Mouse (Mus musculus) stomach, embryonic 14.5 days (tissue): Measurements from ENCODE around the gene Fyttd1. TPM values are rescaled to one million over a fixed set of nuclear protein-coding genes. Genes with fewer than 3 reads are reported as not detected.
A peak's percentile ranks its signal among the peaks of the same experiment; 100 is the strongest.

Experiments
- ATAC-seq: fragments of 200-750 bp; cut with Nextera tagmentation; 2 replicates; pipeline ENCODE4 v1.8.0; 2017; ENCODE audit warnings: low read depth, moderate TSS enrichment; ENCODE audit not compliant: insufficient number of reproducible peaks, insufficient read depth, low FRiP score
- H3K27ac ChIP-seq: fragments of 300-500 bp; sonication (generic); 2 replicates; pipeline ENCODE4 v1.5.1; 2014; ENCODE audit warnings: mild to moderate bottlenecking, low read length, moderate library complexity, mixed read lengths
- H3K27me3 ChIP-seq: fragments of 300-500 bp; sonication (generic); 2 replicates; pipeline ENCODE4 v1.6.1; 2014; ENCODE audit warnings: low read length, control low read depth, mixed read lengths; ENCODE audit not compliant: control insufficient read depth, insufficient read depth
- H3K36me3 ChIP-seq: fragments of 300-500 bp; sonication (generic); 2 replicates; pipeline ENCODE4 v1.6.1; 2014; ENCODE audit warnings: mild to moderate bottlenecking, control low read depth, low read length, moderate library complexity, mixed read lengths; ENCODE audit not compliant: control insufficient read depth, insufficient read depth
- H3K4me1 ChIP-seq: fragments of 300-500 bp; sonication (generic); 2 replicates; pipeline ENCODE4 v1.6.1; 2014; ENCODE audit warnings: low read length, control low read depth, mixed read lengths; ENCODE audit not compliant: control insufficient read depth, insufficient read depth
- H3K4me2 ChIP-seq: fragments of 300-500 bp; sonication (generic); replicated peaks from 2 replicates; pipeline ENCODE4 v1.6.1; 2014; ENCODE audit warnings: low read depth, low read length, control low read depth
- H3K4me3 ChIP-seq: fragments of 300-500 bp; sonication (generic); 2 replicates; pipeline ENCODE4 v1.5.1; 2014; ENCODE audit warnings: low read depth, low read length, control low read depth
- H3K9ac ChIP-seq: fragments of 300-500 bp; sonication (generic); replicated peaks from 2 replicates; pipeline ENCODE4 v1.6.1; 2014; ENCODE audit warnings: low read depth, mild to moderate bottlenecking, control low read depth, low read length, moderate library complexity, mixed read lengths
- H3K9me3 ChIP-seq: fragments of 300-500 bp; sonication (generic); 2 replicates; pipeline ENCODE4 v1.6.1; 2016; ENCODE audit warnings: low read depth, low read length, control low read depth; ENCODE audit not compliant: control insufficient read depth
- WGBS: fragments of 180-500 bp; shearing (Covaris S2); extraction: QIAGEN DNeasy Blood & Tissue Kit; methylation state at CpG from one replicate; pipeline ENCODE4 v1.1.7; 2014; 5-methylcytosine and 5-hydroxymethylcytosine counted together
- polyA plus RNA-seq: library from polyadenylated mRNA; unstranded; fragments of >200 nt; fragmentation: Nextera tagmentation; extraction: Ambion mirVana; gene quantifications from 2 replicates; pipeline ENCODE4 v1.2.1, GENCODE M21; 2014

Fyttd1 gene
- polyA plus RNA-seq, result 132 and 137 TPM in 2 replicates

DNA sequence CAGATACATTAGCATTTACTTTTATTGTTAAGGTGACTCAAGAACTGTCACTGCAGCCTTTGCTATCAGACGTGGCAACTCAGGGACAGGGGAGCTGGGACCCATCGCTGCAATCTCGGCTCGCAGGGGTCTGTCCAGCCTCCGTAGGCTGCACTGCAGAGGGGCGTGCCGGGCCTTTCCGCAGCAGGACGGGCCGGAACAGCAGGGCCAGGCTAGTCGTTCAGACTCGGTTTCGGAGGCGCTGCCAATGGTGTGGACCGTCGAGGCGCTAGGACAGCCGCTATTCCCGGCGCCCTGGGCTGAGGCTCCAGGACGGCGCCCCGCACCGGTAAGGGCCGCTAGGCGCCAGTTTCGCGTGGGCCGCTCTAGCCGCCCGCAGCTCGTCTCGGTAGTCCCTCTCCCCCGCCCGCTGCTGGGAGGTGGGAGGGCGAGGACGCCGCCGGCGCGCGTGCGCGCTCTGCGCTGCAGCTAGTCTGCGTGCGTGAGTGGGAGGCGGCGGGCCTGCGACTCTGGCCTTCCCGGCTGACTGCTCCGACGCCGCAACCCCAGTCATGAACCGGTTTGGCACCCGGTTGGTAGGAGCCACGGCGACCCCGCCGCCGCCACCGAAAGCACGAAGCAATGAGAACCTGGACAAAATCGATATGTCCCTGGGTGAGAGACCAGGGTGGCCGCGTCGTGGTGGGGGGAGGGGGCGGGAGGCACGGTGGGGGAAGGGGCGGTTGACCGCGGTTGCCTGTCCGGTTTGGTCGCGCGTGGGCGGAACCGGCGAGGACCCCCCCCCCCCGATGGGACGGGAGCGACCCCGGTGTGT, at the start of gene Fyttd1, which contains the start of gene Rubcn:
Fyttd1 (plus strand) TSS at position 158 of the 814 bp plus-strand sequence.
Rubcn (minus strand) TSS at position 424 of the 814 bp plus-strand sequence.
- Histone ChIP-seq H3K4me2 (peak within 1 kb of the TSS; percentile 65), H3K27me3 (no peaks in the 10 kb centered on the region), H3K4me3 (peak within 1 kb of the TSS; percentile 90), H3K4me1 (peaks cover 11% of the 10 kb centered on the region), H3K9me3 (no peaks in the 10 kb centered on the region), H3K36me3 (peaks cover 3% of the 10 kb centered on the region; the same call in 1 of the 2 replicates), H3K9ac (peak within 1 kb of the TSS; percentile 91), H3K27ac (peak within 1 kb of the TSS; percentile 76)
- peak; percentile 96 for ATAC-seq
- under 1% methylated on average over 75 of the region's 83 CpGs for WGBS

DNA sequence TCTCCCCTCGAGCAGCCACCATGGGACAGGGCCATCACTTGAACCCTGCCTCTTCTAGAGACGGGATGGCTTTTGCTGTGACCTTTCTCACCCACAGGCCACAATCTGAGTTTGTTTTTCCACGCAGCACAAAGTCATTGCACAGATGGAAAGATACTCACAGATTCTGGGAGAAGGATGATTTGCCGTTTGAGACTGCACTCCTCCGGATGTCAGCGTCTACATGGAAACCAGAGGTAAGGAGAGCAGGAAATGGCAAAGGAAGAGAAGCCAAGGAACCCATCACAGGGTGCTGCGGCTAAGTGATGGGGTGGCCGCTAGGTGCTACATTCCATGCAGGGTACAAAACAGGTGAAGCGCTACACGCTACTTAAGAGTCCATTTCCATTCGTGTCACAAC, 48.2 kb upstream of the Fyttd1 start:
- H3K4me3 ChIP-seq, result no peak overlapping the region
- ATAC-seq, result no peak
- no peaks in the 10 kb centered on the region for H3K27me3 ChIP-seq
- H3K9me3 ChIP-seq, result no peaks in the 10 kb centered on the region
- 88% methylated on average over 11 of the region's 11 CpGs for WGBS
- no peak overlapping the region for H3K27ac ChIP-seq
- no peaks in the 10 kb centered on the region for H3K4me1 ChIP-seq
- no peak overlapping the region for H3K9ac ChIP-seq
- H3K36me3 ChIP-seq, result peaks cover 23% of the 10 kb centered on the region
- H3K4me2 ChIP-seq, result no peak overlapping the region

DNA sequence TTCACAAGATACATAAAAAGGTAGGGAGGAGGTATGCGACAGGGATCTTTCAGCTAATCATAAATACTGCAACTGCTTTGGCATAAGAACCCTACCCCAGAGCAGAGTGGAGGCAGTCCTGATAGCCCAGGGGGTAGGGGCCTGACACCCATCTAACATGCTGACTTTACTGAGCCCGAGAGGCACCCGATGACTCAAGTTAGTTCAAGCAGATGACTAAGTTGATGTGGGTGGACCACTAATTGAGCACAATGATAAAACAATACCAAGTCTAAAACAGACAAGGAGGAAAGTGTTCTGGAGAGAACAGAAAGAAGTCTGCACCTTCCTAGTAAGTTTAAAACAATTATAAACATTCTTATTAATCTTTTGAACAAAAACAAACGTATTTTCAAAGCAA, 45.8 kb upstream of the Fyttd1 start:
- Histone ChIP-seq H3K4me3 (no peak overlapping the region), H3K9me3 (no peaks in the 10 kb centered on the region), H3K9ac (no peak overlapping the region), H3K27ac (no peak overlapping the region), H3K4me2 (no peak overlapping the region), H3K4me1 (no peaks in the 10 kb centered on the region), H3K27me3 (no peaks in the 10 kb centered on the region), H3K36me3 (peaks cover 21% of the 10 kb centered on the region)
- WGBS, result 82% methylated on average over 4 of the region's 4 CpGs
- no peak for ATAC-seq

DNA sequence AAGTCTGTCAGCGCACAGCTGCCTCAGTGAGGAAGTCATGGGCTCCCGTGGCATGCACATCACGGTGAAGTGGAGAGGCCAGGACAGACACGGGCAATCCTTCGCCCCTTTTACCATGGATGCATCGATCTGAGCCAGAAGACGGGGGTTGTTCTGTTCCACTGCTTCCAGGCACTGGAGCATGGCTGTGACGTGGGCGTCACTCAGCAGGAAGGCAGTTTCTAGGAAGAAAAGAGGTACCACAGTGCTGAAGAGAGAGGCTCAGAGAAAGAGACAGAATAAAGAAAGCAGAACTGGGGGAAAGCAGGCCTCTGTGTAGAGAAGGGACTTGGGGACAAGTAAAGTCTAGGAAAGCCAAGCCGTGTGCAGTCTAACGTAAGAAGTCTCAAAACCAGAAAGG, 30.2 kb upstream of the Fyttd1 start:
- Histone ChIP-seq H3K9ac (no peak overlapping the region), H3K9me3 (no peaks in the 10 kb centered on the region), H3K27me3 (no peaks in the 10 kb centered on the region), H3K4me1 (no peaks in the 10 kb centered on the region), H3K36me3 (peaks cover 29% of the 10 kb centered on the region), H3K27ac (no peak overlapping the region), H3K4me2 (no peak overlapping the region), H3K4me3 (no peak overlapping the region)
- ATAC-seq, result no peak
- 95% methylated on average over 11 of the region's 11 CpGs for WGBS

DNA sequence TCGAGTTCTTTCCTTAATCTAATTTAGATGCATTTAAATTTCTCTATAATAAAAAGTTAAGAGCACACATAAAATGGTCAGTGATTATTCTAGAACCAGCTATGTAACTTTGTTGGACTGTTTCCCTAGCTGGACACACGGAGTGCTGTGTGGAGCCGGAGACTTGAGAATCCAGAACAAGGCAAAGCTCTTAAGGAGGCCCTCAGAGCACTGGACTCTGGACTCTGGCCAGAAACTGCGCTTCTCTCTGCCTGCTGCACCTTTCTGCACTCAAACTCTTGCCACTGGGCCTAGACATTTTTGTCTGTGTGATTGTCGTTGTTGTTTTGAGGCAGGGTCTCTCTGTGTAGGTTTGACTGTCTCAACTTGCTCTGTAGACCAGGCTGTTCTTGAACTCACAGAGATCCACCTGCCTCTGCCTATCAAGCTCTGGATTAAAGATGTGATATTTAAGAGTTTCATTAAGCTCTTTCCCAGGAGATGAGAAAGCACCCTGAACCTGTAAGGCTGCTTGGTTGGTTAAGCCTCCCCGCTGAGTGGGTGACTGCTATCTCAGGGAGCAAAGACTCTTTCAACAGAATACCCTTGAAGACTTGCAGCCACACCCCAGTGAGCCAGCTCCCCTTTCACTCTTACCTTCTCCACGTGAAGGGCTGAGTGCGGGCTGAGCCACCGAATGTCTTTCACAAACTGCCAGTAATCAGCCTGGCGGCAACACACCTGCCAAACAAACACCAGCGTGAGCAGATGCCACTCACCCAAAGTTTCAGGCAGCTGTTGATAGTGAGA, 28.1 kb upstream of the Fyttd1 start:
- H3K9me3 ChIP-seq, result no peaks in the 10 kb centered on the region
- H3K36me3 ChIP-seq, result peaks cover 20% of the 10 kb centered on the region; the same call in 1 of the 2 replicates
- H3K4me1 ChIP-seq, result no peaks in the 10 kb centered on the region
- no peaks in the 10 kb centered on the region for H3K27me3 ChIP-seq
- H3K4me2 ChIP-seq, result no peak overlapping the region
- no peak overlapping the region for H3K4me3 ChIP-seq
- H3K27ac ChIP-seq, result no peak overlapping the region
- WGBS, result 90% methylated on average over 11 of the region's 11 CpGs
- ATAC-seq, result no peak
- H3K9ac ChIP-seq, result no peak overlapping the region

DNA sequence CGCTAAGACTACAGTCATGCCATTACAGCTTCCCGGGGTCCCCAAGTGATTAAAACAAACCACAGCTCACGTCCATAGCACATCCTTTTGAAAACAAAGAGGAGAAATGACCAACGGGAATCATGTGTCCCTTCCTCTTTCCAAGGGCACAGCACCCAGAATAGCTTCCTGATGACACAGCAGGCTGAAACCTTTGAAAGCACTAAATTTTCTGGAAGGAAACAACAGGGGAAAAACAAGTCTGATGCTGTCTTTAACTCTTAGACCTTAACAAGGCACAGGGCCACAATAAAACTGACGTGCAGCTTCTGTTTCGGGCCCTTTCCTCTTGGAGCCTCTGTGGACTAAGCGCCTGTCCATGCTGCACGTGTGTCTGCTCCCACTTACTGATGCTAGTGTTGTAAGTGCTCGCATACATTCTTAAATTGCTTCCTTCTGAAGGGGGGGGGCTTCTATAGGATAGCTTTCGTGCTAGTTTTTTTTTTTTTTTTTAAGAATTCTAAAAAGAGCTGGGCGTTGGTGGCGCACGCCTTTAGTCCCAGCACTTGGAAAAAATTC, 23.7 kb upstream of the Fyttd1 start:
- Histone ChIP-seq H3K4me2 (no peak overlapping the region), H3K27ac (no peak overlapping the region; the same call in 1 of the 2 replicates), H3K4me3 (no peak overlapping the region), H3K27me3 (no peaks in the 10 kb centered on the region), H3K9ac (no peak overlapping the region), H3K4me1 (no peaks in the 10 kb centered on the region), H3K36me3 (peaks cover 3% of the 10 kb centered on the region; the same call in 1 of the 2 replicates), H3K9me3 (no peaks in the 10 kb centered on the region)
- no peak for ATAC-seq
- 79% methylated on average over 13 of the region's 13 CpGs for WGBS

DNA sequence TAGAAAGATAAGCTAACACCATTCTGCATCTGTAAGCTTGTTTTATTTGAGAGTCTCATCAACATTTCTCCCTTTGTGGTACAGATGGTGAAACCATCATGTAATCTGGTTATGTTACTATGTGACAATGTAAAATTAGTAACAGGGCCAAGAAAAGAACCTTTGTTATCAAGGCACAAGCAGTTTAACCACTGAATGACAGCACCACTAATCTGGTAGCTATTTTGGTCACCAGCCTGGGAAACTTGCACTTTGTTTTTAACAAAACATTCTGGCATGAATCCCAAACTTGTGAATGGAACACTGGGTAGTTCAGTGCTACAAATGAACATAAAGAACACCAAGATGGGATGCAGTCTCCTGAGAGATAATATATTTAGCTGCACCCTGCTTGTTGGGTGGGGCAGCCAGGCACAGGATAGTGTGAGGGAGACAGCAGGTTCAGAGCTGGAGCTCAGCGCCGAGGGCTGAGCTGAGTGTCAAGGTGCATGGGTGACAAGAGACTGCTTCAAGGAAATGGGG, 23.2 kb upstream of the Fyttd1 start:
- Histone ChIP-seq H3K9ac (no peak overlapping the region), H3K27ac (no peak overlapping the region; the same call in 1 of the 2 replicates), H3K4me2 (no peak overlapping the region), H3K36me3 (peaks cover 3% of the 10 kb centered on the region; the same call in 1 of the 2 replicates), H3K4me1 (no peaks in the 10 kb centered on the region), H3K27me3 (no peaks in the 10 kb centered on the region), H3K9me3 (no peaks in the 10 kb centered on the region), H3K4me3 (no peak overlapping the region)
- WGBS, result 75% methylated on average over 2 of the region's 2 CpGs
- no peak for ATAC-seq

DNA sequence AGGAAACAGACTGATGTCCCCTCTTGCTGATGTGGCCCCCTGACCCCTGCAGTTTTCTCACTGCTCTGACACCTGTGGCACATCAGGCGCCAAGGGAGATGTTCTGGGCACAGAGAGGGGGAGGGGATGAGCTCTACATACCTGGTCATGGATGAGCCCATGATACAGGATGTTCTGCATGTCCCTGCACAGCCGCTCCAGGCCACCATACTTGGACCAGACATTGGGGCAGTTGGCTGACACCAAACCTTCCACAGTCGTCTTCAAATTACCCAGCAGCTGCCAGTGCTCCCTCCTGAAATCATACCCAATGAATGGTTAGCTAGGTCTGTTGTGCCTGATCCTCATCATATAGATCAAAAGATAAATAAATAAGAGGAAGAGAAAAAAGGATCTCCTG, 20.5 kb upstream of the Fyttd1 start:
- Histone ChIP-seq H3K4me1 (0 out of 2 replicates have a peak, but pooled peaks cover 3% of the 10 kb centered on the region), H3K4me2 (no peak overlapping the region), H3K27ac (no peak overlapping the region), H3K4me3 (no peak overlapping the region), H3K27me3 (no peaks in the 10 kb centered on the region), H3K9ac (no peak overlapping the region), H3K36me3 (peaks cover 3% of the 10 kb centered on the region; the same call in 1 of the 2 replicates), H3K9me3 (no peaks in the 10 kb centered on the region)
- ATAC-seq, result no peak
- WGBS, result 81% methylated on average over 3 of the region's 3 CpGs
